Mouse (Mus musculus): ENCODE data around the gene Fsd2. TPM values are rescaled to one million over a fixed set of nuclear protein-coding genes. Genes with fewer than 3 reads are reported as not detected.

The Fsd2 gene
- total RNA-seq, 2 experiments from 2014 or later: 0.34 TPM; not detected in 1

GRCm38 (mm10) chr7:81573397-81573796 lies 6.7 kb upstream of the Fsd2 start:
- ATAC-seq (replicated peaks; ENCODE audit: low FRiP score, poor library complexity, severe bottlenecking): peak; percentile 73

- no peak for ATAC-seq (replicated peaks; ENCODE audit: low FRiP score, poor library complexity, severe bottlenecking)
These were observed 6.0 kb upstream of the Fsd2 start for GRCm38 (mm10) chr7:81572610-81573268.

DNA sequence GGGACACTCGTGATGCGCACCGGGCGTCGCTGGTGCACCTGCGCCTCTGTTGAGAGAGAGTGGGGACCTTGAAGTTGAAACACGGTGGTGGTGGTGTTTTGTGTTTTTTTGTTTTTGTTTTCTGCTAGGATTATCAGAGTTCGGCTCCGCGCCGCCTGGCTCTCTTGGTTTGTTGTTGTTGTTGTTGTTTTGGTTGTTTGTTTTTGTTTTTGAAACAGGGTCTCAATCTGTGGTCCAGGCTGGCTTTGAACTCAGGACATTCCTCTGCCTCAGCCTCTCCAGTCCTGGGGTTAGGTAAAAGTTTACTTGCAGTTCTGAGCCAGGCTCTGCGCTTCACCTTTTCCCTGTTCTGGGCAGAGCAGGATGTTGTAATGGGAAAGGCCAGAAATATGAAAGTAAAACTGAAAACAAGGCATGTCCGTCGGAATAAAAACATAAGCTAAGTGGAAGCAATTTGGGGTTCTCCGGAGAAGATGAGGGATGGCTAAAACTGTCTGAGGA lies 5.2 kb upstream of the Fsd2 start:
- ATAC-seq (replicated peaks; ENCODE audit: low FRiP score, poor library complexity, severe bottlenecking): 0 out of 2 replicates have a peak, but pooled peaks have one; percentile 7

- ATAC-seq (replicated peaks; ENCODE audit: low FRiP score, poor library complexity, severe bottlenecking): peak; percentile 90
These were observed 4.6 kb upstream of the Fsd2 start, which contains the start of gene Whamm for GRCm38 (mm10) chr7:81571108-81571940. Gene Whamm, plus strand, starts transcription at chr7:81571266.

DNA sequence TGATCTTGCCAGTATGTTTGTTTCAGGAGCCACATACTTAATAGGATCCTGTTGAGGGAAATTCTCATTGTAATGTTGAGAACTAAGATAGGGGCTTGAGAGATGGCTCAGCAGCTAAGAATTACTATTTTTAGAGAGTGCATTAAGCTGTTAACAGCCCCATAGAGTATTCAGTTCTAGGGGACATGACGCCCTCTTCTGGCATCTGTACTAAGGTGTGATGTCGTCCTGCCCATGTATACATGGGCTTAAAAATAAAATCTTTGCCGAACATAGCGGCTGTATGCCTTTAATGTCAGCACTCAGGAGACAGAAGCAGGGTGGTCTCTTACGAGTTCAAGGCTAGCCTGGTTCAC lies 4.0 kb upstream of the Fsd2 start:
- peak; percentile 37 for ATAC-seq (replicated peaks; ENCODE audit: low FRiP score, poor library complexity, severe bottlenecking)

- ATAC-seq (replicated peaks; ENCODE audit: low FRiP score, poor library complexity, severe bottlenecking): no peak
These were observed 3.5 kb upstream of the Fsd2 start for GRCm38 (mm10) chr7:81570271-81570670.

GRCm38 (mm10) chr7:81569851-81570250 lies 3.1 kb upstream of the Fsd2 start:
- ATAC-seq (replicated peaks; ENCODE audit: low FRiP score, poor library complexity, severe bottlenecking): no peak

- ATAC-seq (replicated peaks; ENCODE audit: low FRiP score, poor library complexity, severe bottlenecking): no peak
These were observed 652 bp upstream of the Fsd2 start for GRCm38 (mm10) chr7:81567396-81567795.

DNA sequence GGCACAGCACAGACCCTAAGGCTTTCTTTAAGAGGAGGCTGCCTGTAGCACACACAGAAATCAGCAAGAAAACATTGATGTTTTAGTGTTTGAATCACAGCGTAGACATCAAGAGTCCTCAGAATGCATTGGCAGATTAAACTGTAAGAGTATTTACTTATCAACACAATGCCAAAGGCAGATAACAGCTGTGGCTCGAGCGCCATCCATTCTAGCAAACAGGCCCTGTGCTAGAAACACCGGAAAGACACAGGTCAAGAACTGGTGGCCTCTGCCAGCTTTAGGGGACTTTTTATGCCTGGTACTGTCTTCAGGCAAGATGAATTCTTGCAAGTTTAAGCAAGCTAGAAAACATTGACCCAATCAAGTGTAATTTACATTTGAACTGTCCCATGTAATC lies 412 bp downstream of the Fsd2 start:
- no peak for ATAC-seq (replicated peaks; ENCODE audit: low FRiP score, poor library complexity, severe bottlenecking)

- ATAC-seq (replicated peaks; ENCODE audit: low FRiP score, poor library complexity, severe bottlenecking): no peak
These were observed 1.2 kb downstream of the Fsd2 start for GRCm38 (mm10) chr7:81565381-81566055.

DNA sequence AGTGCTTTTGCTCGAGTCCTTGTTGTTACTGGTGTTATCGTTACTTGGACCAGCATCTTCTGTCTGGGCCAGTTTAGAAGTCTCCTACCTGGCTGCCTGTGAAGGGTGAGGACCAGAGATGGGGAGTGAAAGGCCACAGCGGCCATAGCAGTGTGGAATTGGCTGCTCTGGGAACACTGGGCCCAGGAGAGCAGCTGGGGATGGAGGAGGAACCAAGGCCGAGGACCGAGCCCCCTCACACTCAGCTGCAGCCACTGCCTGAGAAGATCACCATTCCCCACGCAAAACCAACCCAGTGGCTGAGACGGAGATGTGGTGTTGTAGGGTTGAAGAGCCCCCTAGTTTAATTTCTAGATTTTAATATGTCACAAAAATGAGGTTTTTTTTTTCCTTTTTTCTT lies 2.0 kb downstream of the Fsd2 start:
- ATAC-seq (replicated peaks; ENCODE audit: low FRiP score, poor library complexity, severe bottlenecking): no peak

DNA sequence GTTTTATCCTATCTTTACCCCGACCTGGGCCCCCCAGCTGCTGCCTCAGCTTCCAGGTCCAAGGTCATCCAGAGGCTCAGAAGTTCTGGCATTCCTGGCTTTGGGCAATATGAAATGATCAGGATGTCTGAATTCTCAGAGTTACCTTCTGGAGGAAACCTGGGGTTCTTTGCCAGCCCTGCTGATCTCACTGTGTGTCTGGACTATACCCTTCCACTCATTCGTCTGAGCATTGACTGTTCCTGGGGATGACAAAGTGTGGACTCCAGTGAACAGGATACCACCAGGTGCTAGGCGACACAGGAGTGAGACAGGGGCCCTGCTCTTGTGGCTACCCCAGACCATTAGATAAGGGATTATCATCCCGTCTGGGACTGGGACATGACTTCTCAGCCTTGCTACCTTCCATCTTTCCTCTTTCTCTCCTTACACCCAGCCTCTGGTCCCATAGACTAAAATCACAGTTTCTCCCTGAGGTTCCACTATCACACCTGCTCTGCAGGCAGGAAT lies 3.2 kb downstream of the Fsd2 start:
- ATAC-seq (replicated peaks; ENCODE audit: low FRiP score, poor library complexity, severe bottlenecking): no peak

DNA sequence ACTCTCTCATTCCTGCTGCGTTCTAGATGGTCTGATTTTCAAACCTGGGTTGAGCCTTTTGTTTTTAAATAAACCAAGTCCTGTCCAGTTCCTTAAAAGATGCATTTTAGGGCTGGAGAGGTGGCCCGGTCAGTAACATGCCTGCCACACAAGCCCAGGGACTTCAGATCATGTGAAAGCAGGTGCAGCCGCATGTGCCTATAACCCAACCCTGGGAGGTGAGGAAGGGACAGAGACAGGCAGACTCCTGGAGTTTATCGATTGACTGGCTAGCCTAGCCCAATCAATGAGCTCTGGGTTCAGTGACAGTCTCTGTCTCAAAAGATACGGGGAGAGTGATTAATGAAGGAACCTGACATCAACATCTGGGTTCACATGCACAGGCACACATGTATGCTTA lies 5.5 kb downstream of the Fsd2 start:
- ATAC-seq (replicated peaks; ENCODE audit: low FRiP score, poor library complexity, severe bottlenecking): no peak

DNA sequence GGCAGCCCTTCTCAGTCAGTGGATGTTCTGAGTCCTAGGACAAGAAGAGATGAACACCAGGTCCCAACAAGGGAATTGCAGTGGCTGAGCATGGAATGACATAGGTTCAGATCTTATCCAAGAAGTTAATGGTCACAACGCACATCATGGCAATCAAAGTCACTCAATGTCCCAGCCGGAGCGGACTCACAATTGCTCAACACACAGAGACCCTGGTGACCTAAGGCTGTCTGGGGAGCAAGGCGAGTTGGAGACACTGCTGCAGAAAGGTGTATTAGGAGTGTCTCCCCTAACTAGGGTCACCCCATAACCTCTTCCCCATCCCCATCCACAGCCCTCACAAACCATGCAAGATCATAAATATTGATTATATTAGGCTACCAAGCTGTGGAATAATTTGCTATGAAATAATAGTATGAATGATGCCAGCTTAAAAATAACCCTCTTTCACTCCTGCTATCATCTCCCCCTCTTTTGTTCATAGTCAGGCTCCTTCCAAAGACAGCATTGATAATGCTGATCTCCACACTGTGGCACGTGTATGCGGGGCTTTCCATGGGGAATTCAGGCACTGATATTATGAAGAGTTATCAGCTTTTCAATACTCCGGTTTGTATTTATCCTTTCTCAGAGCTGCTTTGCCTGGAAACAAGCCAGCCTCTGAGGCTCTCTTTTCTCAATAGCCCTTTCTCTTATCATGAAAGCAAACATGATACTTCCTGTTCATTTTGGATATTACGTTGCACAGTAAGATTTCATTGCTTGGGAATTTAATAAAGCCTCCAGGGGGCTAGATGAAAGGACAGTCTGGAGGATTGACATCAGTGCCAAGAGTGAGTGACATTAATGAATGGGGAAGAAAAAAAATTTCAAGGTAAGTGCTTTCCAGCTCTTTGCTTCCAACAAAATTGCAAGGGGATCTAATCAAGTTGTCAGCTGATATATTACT lies 6.4 kb downstream of the Fsd2 start:
- ATAC-seq (replicated peaks; ENCODE audit: low FRiP score, poor library complexity, severe bottlenecking): no peak

DNA sequence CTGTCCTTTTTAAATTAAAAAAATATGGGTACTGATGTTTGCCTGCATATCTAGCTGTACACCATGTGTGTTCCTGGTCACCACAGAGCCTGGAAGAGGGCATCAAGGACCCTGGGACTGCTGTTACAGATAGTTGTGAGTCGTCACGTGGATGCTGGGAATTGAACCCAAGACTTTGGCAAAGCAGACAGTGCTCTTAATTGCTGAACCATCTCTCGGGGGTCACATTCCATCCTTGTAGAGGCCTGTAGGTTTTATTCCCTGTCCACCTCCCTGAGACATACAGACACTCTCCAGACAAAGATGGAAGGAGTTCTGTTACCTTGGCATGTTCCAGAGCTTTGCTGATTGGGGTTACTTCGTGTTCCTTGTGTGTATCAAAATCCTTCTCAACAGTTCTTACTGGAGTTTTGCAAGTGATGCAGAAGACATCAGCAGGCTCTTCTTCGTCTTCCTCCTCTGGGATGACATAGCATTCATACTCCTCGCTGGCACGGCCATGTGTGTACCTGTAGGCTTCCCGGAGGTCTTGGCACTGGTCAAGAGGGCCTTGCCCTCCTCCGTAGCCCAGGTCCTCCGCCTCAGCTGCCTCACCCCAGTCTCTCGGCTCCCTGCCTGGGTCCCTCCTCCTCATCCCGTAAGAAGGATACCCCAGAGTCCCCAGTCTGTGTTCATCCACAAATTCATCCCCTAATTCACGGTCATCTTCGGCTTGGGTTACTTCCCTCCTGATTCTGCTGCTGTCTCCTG lies 7.3 kb downstream of the Fsd2 start:
- no peak for ATAC-seq (replicated peaks; ENCODE audit: low FRiP score, poor library complexity, severe bottlenecking)

GRCm38 (mm10) chr7:81557985-81558360 lies 8.8 kb downstream of the Fsd2 start:
- no peak for ATAC-seq (replicated peaks; ENCODE audit: low FRiP score, poor library complexity, severe bottlenecking)

- no peak for ATAC-seq (replicated peaks; ENCODE audit: low FRiP score, poor library complexity, severe bottlenecking)
These were observed 9.3 kb downstream of the Fsd2 start for GRCm38 (mm10) chr7:81557252-81557984.

GRCm38 (mm10) chr7:81556839-81557238 lies 9.9 kb downstream of the Fsd2 start:
- no peak for ATAC-seq (replicated peaks; ENCODE audit: low FRiP score, poor library complexity, severe bottlenecking)
